Mouse (Mus musculus) mouse trophoblast stem cell (cell line): Measurements from ENCODE around the gene Phlpp2.
"Not testable (repeated sequence)": the region's sequence is repeated elsewhere in the genome, so short reads cannot be mapped to it uniquely, and the experiment has no call there.

Experiments
- in situ Hi-C, 2 experiments: fragments of 300-500 bp; cut with MseI, MboI; formaldehyde crosslinking; loops; 2 replicates in 1 of 2; 3 replicates in 1 of 2; pipeline ENCODE4 v1.15.1; 2025

The Phlpp2 gene

GRCm38 (mm10) chr8:109868003-109868679 lies at the start of gene Phlpp2:
Phlpp2 (plus strand) TSS chr8:109868542.
- in situ Hi-C loops, result no loop called here

GRCm38 (mm10) chr8:109823561-109823960 lies 44.8 kb upstream of the Phlpp2 start:
- in situ Hi-C loops, result no loop called here

- in situ Hi-C loops, result no loop called here
Observed at GRCm38 (mm10) chr8:109839822-109840221, 28.5 kb upstream of the Phlpp2 start.

GRCm38 (mm10) chr8:109842468-109842867 lies 25.9 kb upstream of the Phlpp2 start:
- in situ Hi-C loops, result no loop called here

- in situ Hi-C loops, result no loop called here
Observed at GRCm38 (mm10) chr8:109847866-109848265, 20.5 kb upstream of the Phlpp2 start.

GRCm38 (mm10) chr8:109848981-109849380 lies 19.4 kb upstream of the Phlpp2 start:
- in situ Hi-C loops, result no loop called here

GRCm38 (mm10) chr8:109853423-109853822 lies 14.9 kb upstream of the Phlpp2 start:
- in situ Hi-C loops, result no loop called here

GRCm38 (mm10) chr8:109854522-109854921 lies 13.8 kb upstream of the Phlpp2 start:
- in situ Hi-C loops, result no loop called here

GRCm38 (mm10) chr8:109855451-109855850 lies 12.9 kb upstream of the Phlpp2 start:
- in situ Hi-C loops, result no loop called here

GRCm38 (mm10) chr8:109863398-109863797 lies 4.9 kb upstream of the Phlpp2 start:
- in situ Hi-C loops, result no loop called here

GRCm38 (mm10) chr8:109864798-109865197 lies 3.5 kb upstream of the Phlpp2 start:
- in situ Hi-C loops, result no loop called here

GRCm38 (mm10) chr8:109865536-109865935 lies 2.8 kb upstream of the Phlpp2 start:
- in situ Hi-C loops, result no loop called here

- in situ Hi-C loops, result no loop called here
Observed at GRCm38 (mm10) chr8:109866690-109867089, 1.7 kb upstream of the Phlpp2 start.

GRCm38 (mm10) chr8:109868680-109869361 lies 479 bp downstream of the Phlpp2 start:
- in situ Hi-C loops, result no loop called here

GRCm38 (mm10) chr8:109871056-109871455 lies 2.7 kb downstream of the Phlpp2 start:
- in situ Hi-C loops, result no loop called here

GRCm38 (mm10) chr8:109873800-109874199 lies 5.5 kb downstream of the Phlpp2 start:
- in situ Hi-C loops, result not testable (repeated sequence)

GRCm38 (mm10) chr8:109880012-109880662 lies 11.8 kb downstream of the Phlpp2 start:
- in situ Hi-C loops, result no loop called here

GRCm38 (mm10) chr8:109885294-109885693 lies 17.0 kb downstream of the Phlpp2 start:
- in situ Hi-C loops, result no loop called here

- in situ Hi-C loops, result no loop called here
Observed at GRCm38 (mm10) chr8:109889211-109889610, 20.9 kb downstream of the Phlpp2 start.

- in situ Hi-C loops, result no loop called here
Observed at GRCm38 (mm10) chr8:109890794-109891585, 22.6 kb downstream of the Phlpp2 start.

GRCm38 (mm10) chr8:109894636-109895035 lies 26.3 kb downstream of the Phlpp2 start:
- in situ Hi-C loops, result no loop called here

- in situ Hi-C loops, result no loop called here
Observed at GRCm38 (mm10) chr8:109895355-109895754, 27.0 kb downstream of the Phlpp2 start.
